In genomic region chr11:54771549-54771948, GRCm38 (mm10) we compare ENCODE assay signal across 26 mouse cellular contexts. TPM values are rescaled to one million over a fixed set of nuclear protein-coding genes. Genes with fewer than 3 reads are reported as not detected.
DNase-seq lines count a peak whose midpoint lies in the region; ATAC-seq and TF ChIP-seq lines count a peak whose summit lies in the region.
"Had no signal": no experiment of that assay in that cellular context is flagged by ENCODE, and none has a peak within 500 bp of the region (broad histone marks: within the 10 kb centered on the region; RNA-seq: fewer than 3 reads in every experiment).

No protein-coding gene starts in this region.

- H3K27ac ChIP-seq in left cerebral cortex, adult 2 months: 0 out of 2 replicates have a peak overlapping the region, but pooled peaks have one; percentile 9
- H3K27ac ChIP-seq: embryonic facial prominence, embryonic 12.5 days; embryonic facial prominence, embryonic 15.5 days; heart, embryonic 15.5 days; hindbrain, embryonic 14.5 days; hindbrain, postnatal 0 days had no signal

- ATAC-seq in granulocyte monocyte progenitor cell, adult 5-6 weeks (replicated peaks; ENCODE audit: poor library complexity, severe bottlenecking): peak; percentile 73
- ATAC-seq in monocyte, adult 5-6 weeks (replicated peaks; ENCODE audit: insufficient number of reproducible peaks, low FRiP score, low TSS enrichment, poor library complexity, severe bottlenecking): 0 out of 2 replicates have a peak, but pooled peaks have one; percentile 31
- ATAC-seq: activated CD4-positive, CD25-positive, alpha-beta regulatory T cell, adult 4 months; forebrain, embryonic 14.5 days; forebrain, postnatal 0 days; hindbrain, postnatal 0 days; inflammation-experienced regulatory T-cells, adult 6 months had no signal

- DNase-seq in left cerebral cortex, adult 2 months (ENCODE audit: extremely low spot score in 1 of 2, low spot score in 2 of 2): no peak
- no peak for DNase-seq in left cerebral cortex, postnatal 10 days (ENCODE audit: extremely low spot score in 1 of 2, low spot score in 2 of 2)
- no peak for DNase-seq in adrenal gland, postnatal 25 days
- no peak for DNase-seq in kidney, adult 8-10 months
- DNase-seq: adrenal gland, adult 8-10 months; adrenal gland, postnatal 36 days; cerebellum, adult 11 months; cerebellum, adult 2 months; cerebellum, adult 9-11 months; cerebellum, postnatal 25 days; forebrain, postnatal 0 days; gastrocnemius, postnatal 25 days; heart, adult 18-20 months; heart, postnatal 10 days; heart, postnatal 36 days had no signal

- no peak for TF ChIP-seq CTCF in left cerebral cortex, adult 2 months (IDR thresholded peaks at IDR 0.05)

- intact Hi-C loops in left cerebral cortex, adult 2 months (cut with DNase I): no loop called here
- intact Hi-C loops in left cerebral cortex, postnatal 10 days (cut with DNase I): no loop called here

- no peak overlapping the region for H3K4me3 ChIP-seq in left cerebral cortex, adult 2 months
- H3K4me3 ChIP-seq: embryonic facial prominence, embryonic 12.5 days; embryonic facial prominence, embryonic 15.5 days; heart, embryonic 12.5 days; heart, embryonic 15.5 days had no signal

RNA-seq across cellular contexts. Expression of gene Cdc42se2, which starts 15.9 kb away (rescaled TPM):
- 100 to 1,000 TPM; 122 to 126 TPM for total RNA-seq in left cerebral cortex, adult 2 months (2021)
- total RNA-seq in left cerebral cortex, postnatal 10 days (2021): 100 to 1,000 TPM; 180 to 182 TPM
- 41.6 and 47.5 TPM in 2 replicates for total RNA-seq in granulocyte monocyte progenitor cell, adult 5-6 weeks (2014; fragmentation: Nextera tagmentation)
- total RNA-seq in granulocyte monocyte progenitor cell, adult 5-6 weeks (2017): 48.0 and 48.6 TPM in 2 replicates
- 142 to 226 TPM (median 192 TPM) in 3 replicates for total RNA-seq in monocyte, adult 5-6 weeks (2017)
- 20.8 and 25.1 TPM in 2 replicates for total RNA-seq in adrenal gland, postnatal 25 days (2021)
